Mouse (Mus musculus) heart, postnatal 0 days (tissue): Measurements from ENCODE around the gene Coq9. TPM values are rescaled to one million over a fixed set of nuclear protein-coding genes. Genes with fewer than 3 reads are reported as not detected.

ENCODE experiments used
- ATAC-seq: fragments of 200-750 bp; cut with Nextera tagmentation; 2 replicates; pipeline ENCODE4 v1.8.0; 2017; ENCODE audit warnings: low read depth, moderate number of reproducible peaks, moderate library complexity; ENCODE audit not compliant: insufficient read depth
- DNase-seq: peaks from one replicate; pipeline ENCODE4 v3.0.0-alpha.2; 2016; ENCODE audit warnings: low spot score
- H3K27ac ChIP-seq: fragments of 300-500 bp; sonication (generic); 2 replicates; pipeline ENCODE4 v1.5.1; 2014; ENCODE audit warnings: low read depth, mild to moderate bottlenecking
- H3K27me3 ChIP-seq: fragments of 300-500 bp; sonication (generic); 2 replicates; pipeline ENCODE4 v1.6.1; 2014; ENCODE audit warnings: low read length, mixed read lengths; ENCODE audit not compliant: control insufficient read depth, insufficient read depth
- H3K36me3 ChIP-seq: fragments of 300-500 bp; sonication (generic); replicated peaks from 2 replicates; pipeline ENCODE4 v1.6.1; 2014; ENCODE audit warnings: low read length, mixed read lengths; ENCODE audit not compliant: control insufficient read depth, insufficient read depth
- H3K4me1 ChIP-seq: fragments of 300-500 bp; sonication (generic); 2 replicates; pipeline ENCODE4 v1.6.1; 2014; ENCODE audit warnings: antibody characterized with exemption; ENCODE audit not compliant: control insufficient read depth, insufficient read depth
- H3K4me2 ChIP-seq: fragments of 300-500 bp; sonication (generic); 2 replicates; pipeline ENCODE4 v1.6.1; 2014; ENCODE audit warnings: low read depth, mild to moderate bottlenecking, low read length, moderate library complexity
- H3K4me3 ChIP-seq: fragments of 300-500 bp; sonication (generic); 2 replicates; pipeline ENCODE4 v1.5.1; 2014; ENCODE audit warnings: low read depth, low read length
- H3K9ac ChIP-seq: fragments of 300-500 bp; sonication (generic); replicated peaks from 2 replicates; pipeline ENCODE4 v1.6.1; 2014; ENCODE audit warnings: low read depth, low read length, mixed read lengths
- H3K9me3 ChIP-seq: fragments of 300-500 bp; sonication (generic); replicated peaks from 2 replicates; pipeline ENCODE4 v1.6.1; 2016; ENCODE audit warnings: low read length; ENCODE audit not compliant: control insufficient read depth
- CTCF ChIP-seq: IDR thresholded peaks from 2 replicates; pipeline ENCODE4 v1.5.1; 2016; ENCODE audit warnings: antibody characterized with exemption, control low read depth, low read depth
- EP300 ChIP-seq: IDR thresholded peaks from 2 replicates; pipeline ENCODE4 v1.6.1; 2016; ENCODE audit warnings: antibody characterized with exemption, low read depth
- WGBS: fragments of 180-500 bp; shearing (Covaris S2); extraction: QIAGEN DNeasy Blood & Tissue Kit; methylation state at CpG from one replicate; pipeline ENCODE4 v1.1.7; 2014; 5-methylcytosine and 5-hydroxymethylcytosine counted together
- polyA plus RNA-seq: library from polyadenylated mRNA; unstranded; fragments of >200 nt; fragmentation: Nextera tagmentation; extraction: Ambion mirVana; gene quantifications from 2 replicates; pipeline ENCODE4 v1.2.1, GENCODE M21; 2015
- total RNA-seq: library from RNA; depleted of rRNA; stranded (reverse); fragments of >200 nt; gene quantifications from 2 replicates; pipeline ENCODE4 v1.2.3, GENCODE M21; 2014; ENCODE audit warnings: low replicate concordance; rRNA removed

The Coq9 gene
- total RNA-seq (620 and 677 TPM in 2 replicates), polyA plus RNA-seq (290 and 300 TPM in 2 replicates)

DNA sequence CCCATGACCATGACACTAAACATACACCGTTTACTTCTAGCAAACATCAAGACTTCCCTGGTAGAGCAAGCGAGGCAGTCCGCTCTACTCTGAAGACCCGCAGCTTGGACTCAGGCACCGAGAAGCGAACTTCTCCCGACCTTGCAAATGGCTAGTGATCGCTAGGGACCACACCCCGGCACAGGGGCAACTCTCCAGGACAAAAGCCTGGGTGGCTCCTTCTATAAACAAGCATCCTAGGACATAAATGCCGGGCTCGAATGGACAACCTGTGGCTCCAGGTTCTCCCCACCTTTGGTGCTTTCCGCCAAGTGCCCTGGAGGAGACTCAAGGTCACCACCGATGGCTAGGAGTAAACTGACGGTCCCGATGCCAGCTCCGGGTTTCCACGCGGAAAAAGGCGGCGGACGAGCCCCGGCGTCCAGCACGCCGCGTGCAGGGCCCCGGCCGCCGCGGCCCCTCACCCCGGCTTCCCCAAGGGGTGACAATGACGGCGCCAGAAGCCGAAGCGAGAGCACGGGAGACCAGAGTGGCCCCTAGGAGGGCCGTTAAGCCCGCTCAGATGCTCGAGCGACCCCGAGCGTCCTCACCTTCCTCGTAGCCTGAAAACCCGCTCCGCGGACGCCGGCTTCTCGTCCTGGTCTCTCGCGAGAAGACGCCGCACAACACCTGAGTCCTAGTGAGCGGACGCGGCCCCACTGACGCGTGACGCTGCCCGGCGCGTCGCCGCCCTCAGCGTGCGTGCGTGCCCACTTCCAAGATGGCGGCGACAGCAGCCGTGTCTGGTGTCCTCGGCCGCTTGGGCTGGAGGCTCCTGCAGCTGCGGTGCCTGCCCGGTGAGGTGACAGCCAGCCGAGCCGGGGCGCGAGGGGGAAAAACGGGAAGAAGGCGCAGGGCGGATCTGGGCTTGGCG lies at the start of gene Coq9, which contains the start of gene Ciapin1:
TSS of gene Coq9 (plus strand) at position 660 of the 913 bp plus-strand sequence.
TSS of gene Ciapin1 (minus strand) at position 697 of the 913 bp plus-strand sequence.
- DNase-seq (peak; percentile 93), ATAC-seq (peak; percentile 97)
- H3K4me2 ChIP-seq: peak within 1 kb of the TSS; percentile 82
- H3K9me3 ChIP-seq: no peaks in the 10 kb centered on the region
- H3K4me1 ChIP-seq: peaks cover 21% of the 10 kb centered on the region
- peak within 1 kb of the TSS; percentile 98 for H3K27ac ChIP-seq
- under 1% methylated on average over 82 of the region's 82 CpGs for WGBS
- TF ChIP-seq CTCF (no peak), EP300 (peak; percentile 93)
- H3K9ac ChIP-seq: peak within 1 kb of the TSS; percentile 91
- peak within 1 kb of the TSS; percentile 85 for H3K4me3 ChIP-seq
- H3K27me3 ChIP-seq: no peaks in the 10 kb centered on the region
- H3K36me3 ChIP-seq: 0 out of 2 replicates have a peak, but pooled peaks cover 7% of the 10 kb centered on the region

DNA sequence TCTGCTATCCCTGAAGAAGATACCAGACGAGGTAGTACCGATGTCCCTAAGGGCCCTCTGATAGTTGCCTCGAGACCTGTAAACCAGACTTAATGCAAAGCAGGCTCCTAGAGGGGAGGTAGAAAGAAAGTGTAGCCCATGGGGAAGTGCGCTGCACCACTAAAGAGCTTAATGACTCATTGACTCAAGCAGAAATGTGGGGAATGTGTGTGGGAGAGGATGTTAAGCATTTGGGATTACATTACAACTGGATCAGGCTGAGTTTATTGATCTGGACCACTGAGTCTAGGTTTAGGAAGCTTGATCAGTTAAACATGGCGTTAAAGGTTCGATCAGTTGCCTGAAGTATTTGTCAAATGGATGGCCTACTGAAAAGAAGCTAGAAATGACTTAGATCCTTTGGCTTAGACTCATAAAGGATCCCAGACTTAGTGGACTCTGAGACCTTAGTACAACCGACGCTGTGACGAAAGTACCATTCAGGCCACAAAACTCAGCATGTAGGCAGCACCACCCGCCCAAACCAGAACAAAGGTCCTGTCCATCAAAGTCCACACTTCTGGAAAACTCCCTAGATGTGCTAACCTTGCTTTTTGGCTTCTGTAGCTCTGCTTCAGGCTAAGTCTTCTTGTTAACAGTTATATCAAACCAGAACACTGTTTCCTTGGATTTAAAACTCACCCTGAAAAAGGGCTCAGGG lies 48.7 kb upstream of the Coq9 start:
- H3K9ac ChIP-seq: no peak overlapping the region
- no peaks in the 10 kb centered on the region for H3K27me3 ChIP-seq
- no peak for ATAC-seq
- WGBS: 80% methylated on average over 10 of the region's 10 CpGs
- no peak overlapping the region for H3K4me2 ChIP-seq
- TF ChIP-seq CTCF (no peak), EP300 (no peak)
- no peak overlapping the region for H3K27ac ChIP-seq
- DNase-seq: no peak
- no peaks in the 10 kb centered on the region for H3K9me3 ChIP-seq
- no peaks in the 10 kb centered on the region for H3K36me3 ChIP-seq
- peaks cover 11% of the 10 kb centered on the region; the same call in 1 of the 2 replicates for H3K4me1 ChIP-seq
- H3K4me3 ChIP-seq: no peak overlapping the region

- DNase-seq (no peak), ATAC-seq (no peak)
- Histone ChIP-seq H3K9me3 (no peaks in the 10 kb centered on the region), H3K4me1 (no peaks in the 10 kb centered on the region), H3K9ac (no peak overlapping the region), H3K4me3 (no peak overlapping the region), H3K27me3 (no peaks in the 10 kb centered on the region), H3K36me3 (no peaks in the 10 kb centered on the region), H3K4me2 (no peak overlapping the region), H3K27ac (no peak overlapping the region)
- WGBS: 80% methylated on average over 4 of the region's 4 CpGs
- TF ChIP-seq CTCF (no peak), EP300 (no peak)
Observed at GRCm38 (mm10) chr8:94794368-94794767, 43.8 kb upstream of the Coq9 start.

DNA sequence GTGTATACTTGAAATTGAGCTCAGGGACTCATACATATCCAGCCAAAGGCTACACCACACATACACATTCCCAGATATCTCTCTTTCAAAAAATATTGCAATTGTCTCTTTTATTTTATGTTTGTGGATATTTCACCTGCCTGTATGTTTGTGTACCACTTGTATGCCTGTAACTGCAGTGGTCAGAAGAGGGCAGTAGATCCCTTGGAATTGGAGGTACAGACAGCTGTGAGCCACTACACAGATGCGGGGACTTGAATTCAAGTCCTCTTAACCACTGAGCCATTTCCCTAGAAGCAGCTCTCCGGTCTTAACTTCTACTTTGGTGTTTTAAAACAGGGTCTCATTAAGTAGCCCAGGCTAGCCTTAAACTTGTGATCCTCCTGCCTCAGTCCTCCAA lies 43.3 kb upstream of the Coq9 start:
- ATAC-seq (no peak), DNase-seq (no peak)
- Histone ChIP-seq H3K4me3 (no peak overlapping the region), H3K27ac (no peak overlapping the region), H3K9ac (no peak overlapping the region), H3K27me3 (no peaks in the 10 kb centered on the region), H3K36me3 (no peaks in the 10 kb centered on the region), H3K4me1 (no peaks in the 10 kb centered on the region), H3K4me2 (no peak overlapping the region), H3K9me3 (no peaks in the 10 kb centered on the region)
- TF ChIP-seq EP300 (no peak), CTCF (no peak)
- WGBS: 84% methylated on average over 2 of the region's 2 CpGs

GRCm38 (mm10) chr8:94800278-94800968 lies 37.7 kb upstream of the Coq9 start:
- DNase-seq (no peak), ATAC-seq (no peak)
- Histone ChIP-seq H3K27ac (no peak overlapping the region), H3K36me3 (no peaks in the 10 kb centered on the region), H3K4me2 (no peak overlapping the region), H3K4me1 (peaks cover 4% of the 10 kb centered on the region; the same call in 1 of the 2 replicates), H3K9ac (no peak overlapping the region), H3K9me3 (no peaks in the 10 kb centered on the region), H3K4me3 (no peak overlapping the region), H3K27me3 (no peaks in the 10 kb centered on the region)
- no peak for TF ChIP-seq CTCF
- no peak for TF ChIP-seq EP300
- WGBS: 35% methylated on average over 7 of the region's 7 CpGs
